Mouse (Mus musculus) erythroblast, embryonic 14.5 days (primary cell): ENCODE results near the gene Spns3. TPM values are rescaled to one million over a fixed set of nuclear protein-coding genes. Genes with fewer than 3 reads are reported as not detected.

Experiments used
- H3K27me3 ChIP-seq: 2 replicates; pipeline ENCODE4 v1.6.1; 2012; ENCODE audit warnings: inconsistent platforms; ENCODE audit not compliant: control insufficient read depth
- H3K36me3 ChIP-seq: 2 replicates; pipeline ENCODE4 v1.6.1; 2012; ENCODE audit warnings: mild to moderate bottlenecking, inconsistent platforms; ENCODE audit not compliant: control insufficient read depth
- H3K4me1 ChIP-seq: 2 replicates; pipeline ENCODE4 v1.6.1; 2012; ENCODE audit warnings: inconsistent platforms; ENCODE audit not compliant: control insufficient read depth
- H3K4me3 ChIP-seq: replicated peaks from 2 replicates; pipeline ENCODE3; 2012; ENCODE audit warnings: moderate library complexity, mild to moderate bottlenecking, inconsistent platforms
- H3K9me3 ChIP-seq: 2 replicates; pipeline ENCODE4 v1.6.1; 2012; ENCODE audit warnings: low read length, inconsistent platforms, mixed read lengths; ENCODE audit not compliant: control insufficient read depth
- GATA1 ChIP-seq: IDR thresholded peaks from 2 replicates; pipeline ENCODE4 v1.6.1; 2012; ENCODE audit warnings: low read length, inconsistent platforms, mixed read lengths
- TAL1 ChIP-seq: IDR thresholded peaks from 3 replicates; pipeline ENCODE4 v1.6.1; 2012; ENCODE audit warnings: low read length, inconsistent platforms, mixed read lengths
- polyA plus RNA-seq: library from polyadenylated mRNA; stranded (reverse); fragments of >175 nt; gene quantifications from 2 replicates; pipeline ENCODE4 v1.2.3, GENCODE M21; 2012

Spns3 gene
- polyA plus RNA-seq, 1 experiment, result 0.07 TPM

- no peak overlapping the region for H3K4me3 ChIP-seq
- H3K4me1 ChIP-seq, result peaks cover 71% of the 10 kb centered on the region
- H3K9me3 ChIP-seq, result no peaks in the 10 kb centered on the region
- peaks cover 25% of the 10 kb centered on the region for H3K27me3 ChIP-seq
- H3K36me3 ChIP-seq, result no peaks in the 10 kb centered on the region
- TF ChIP-seq TAL1, result no peak
- TF ChIP-seq GATA1, result no peak
Observed at GRCm38 (mm10) chr11:72484549-72484948, 65.8 kb downstream of the Spns3 start.

GRCm38 (mm10) chr11:72481952-72482351 is 68.4 kb downstream of the Spns3 start:
- Histone ChIP-seq H3K4me3 (peak overlapping the region; percentile 4), H3K4me1 (peaks cover 59% of the 10 kb centered on the region), H3K36me3 (no peaks in the 10 kb centered on the region), H3K9me3 (no peaks in the 10 kb centered on the region), H3K27me3 (peaks cover under 1% of the 10 kb centered on the region; the same call in 1 of the 2 replicates)
- TF ChIP-seq TAL1 (no peak), GATA1 (0 out of 2 replicates have a peak, but pooled peaks have one; percentile 33)

GRCm38 (mm10) chr11:72481313-72481712 is 69.0 kb downstream of the Spns3 start:
- TF ChIP-seq GATA1, result no peak
- TF ChIP-seq TAL1, result no peak
- H3K36me3 ChIP-seq, result no peaks in the 10 kb centered on the region
- H3K27me3 ChIP-seq, result no peaks in the 10 kb centered on the region; the same call in 1 of the 2 replicates
- peaks cover 61% of the 10 kb centered on the region for H3K4me1 ChIP-seq
- no peaks in the 10 kb centered on the region for H3K9me3 ChIP-seq
- no peak overlapping the region for H3K4me3 ChIP-seq

- H3K4me3 ChIP-seq, result no peak overlapping the region
- peaks cover 63% of the 10 kb centered on the region for H3K4me1 ChIP-seq
- H3K9me3 ChIP-seq, result no peaks in the 10 kb centered on the region
- no peaks in the 10 kb centered on the region for H3K36me3 ChIP-seq
- H3K27me3 ChIP-seq, result no peaks in the 10 kb centered on the region
- TF ChIP-seq GATA1 (no peak), TAL1 (no peak)
Observed at GRCm38 (mm10) chr11:72479499-72479898, 70.8 kb downstream of the Spns3 start.

DNA sequence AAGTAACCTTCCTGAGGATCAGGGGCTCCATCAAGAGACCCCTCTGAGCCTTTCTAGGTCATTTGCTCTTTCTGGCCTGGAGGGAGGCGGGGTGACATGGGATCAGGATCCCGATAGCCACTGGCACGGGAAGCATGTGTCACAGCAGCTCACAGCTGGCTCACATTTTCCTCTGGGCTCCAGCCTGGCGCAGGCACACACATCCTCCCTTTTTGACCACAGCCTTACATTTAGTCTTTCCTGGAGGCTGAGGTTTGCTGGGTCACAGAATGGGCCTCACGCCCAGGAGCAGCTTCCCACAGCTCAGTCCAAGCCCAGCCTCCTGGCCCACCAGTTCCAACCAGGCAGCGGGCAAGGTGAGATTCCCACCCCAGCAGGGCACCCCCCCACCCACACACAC is 72.1 kb downstream of the Spns3 start:
- Histone ChIP-seq H3K4me1 (peaks cover 63% of the 10 kb centered on the region), H3K4me3 (no peak overlapping the region), H3K36me3 (no peaks in the 10 kb centered on the region), H3K27me3 (no peaks in the 10 kb centered on the region), H3K9me3 (no peaks in the 10 kb centered on the region)
- TF ChIP-seq TAL1 (no peak), GATA1 (no peak)

DNA sequence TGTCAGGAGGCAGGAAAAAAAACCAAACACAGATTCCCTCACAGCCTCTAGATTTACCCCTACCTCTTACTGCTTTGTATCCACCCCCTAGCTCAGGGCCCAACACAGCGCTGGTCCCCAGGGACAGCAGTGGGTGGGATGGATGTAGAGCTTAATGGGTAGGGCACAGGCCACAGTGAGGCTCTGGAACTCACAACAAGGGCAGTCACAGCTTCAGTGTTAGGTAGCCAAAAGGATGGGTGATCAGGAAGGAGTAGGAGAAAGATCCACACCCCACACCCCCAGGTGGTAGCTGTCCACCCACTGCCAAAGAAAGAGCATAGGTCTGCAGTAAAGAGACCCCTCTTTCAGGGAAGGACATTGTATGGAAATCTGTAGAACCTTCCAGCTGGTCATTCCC is 72.7 kb downstream of the Spns3 start:
- peaks cover 59% of the 10 kb centered on the region for H3K4me1 ChIP-seq
- H3K4me3 ChIP-seq, result no peak overlapping the region
- TF ChIP-seq GATA1, result no peak
- TF ChIP-seq TAL1, result no peak
- no peaks in the 10 kb centered on the region for H3K36me3 ChIP-seq
- no peaks in the 10 kb centered on the region for H3K27me3 ChIP-seq
- no peaks in the 10 kb centered on the region for H3K9me3 ChIP-seq

- no peaks in the 10 kb centered on the region for H3K27me3 ChIP-seq
- H3K4me3 ChIP-seq, result no peak overlapping the region
- H3K4me1 ChIP-seq, result peaks cover 57% of the 10 kb centered on the region
- no peaks in the 10 kb centered on the region for H3K9me3 ChIP-seq
- no peak for TF ChIP-seq TAL1
- TF ChIP-seq GATA1, result no peak
- no peaks in the 10 kb centered on the region for H3K36me3 ChIP-seq
Observed at GRCm38 (mm10) chr11:72477182-72477581, 73.1 kb downstream of the Spns3 start.

GRCm38 (mm10) chr11:72476074-72476625 is 74.2 kb downstream of the Spns3 start:
- no peak overlapping the region for H3K4me3 ChIP-seq
- TF ChIP-seq GATA1, result no peak
- no peaks in the 10 kb centered on the region for H3K36me3 ChIP-seq
- no peaks in the 10 kb centered on the region for H3K27me3 ChIP-seq
- H3K4me1 ChIP-seq, result peaks cover 47% of the 10 kb centered on the region
- H3K9me3 ChIP-seq, result no peaks in the 10 kb centered on the region

DNA sequence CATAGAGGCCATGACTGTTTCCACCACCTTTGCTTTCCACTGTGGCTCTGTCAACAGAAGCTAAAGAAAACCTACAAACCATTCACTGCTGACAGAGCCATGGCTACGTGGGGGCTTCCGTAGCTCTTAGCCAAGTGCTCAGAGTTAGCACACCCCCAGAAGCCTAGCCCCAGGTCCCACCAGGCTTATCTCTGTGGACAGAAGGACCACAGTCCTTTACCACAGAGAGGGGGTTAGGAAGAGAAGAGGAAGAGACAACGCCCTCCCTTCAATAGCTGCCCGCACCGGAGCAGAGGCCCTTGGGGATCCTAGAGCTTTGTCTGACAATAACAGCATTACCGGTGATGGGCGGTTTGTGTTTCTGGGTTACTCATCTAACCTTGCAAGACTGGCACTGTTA is 74.9 kb downstream of the Spns3 start:
- Histone ChIP-seq H3K27me3 (no peaks in the 10 kb centered on the region), H3K4me3 (no peak overlapping the region), H3K36me3 (no peaks in the 10 kb centered on the region), H3K9me3 (no peaks in the 10 kb centered on the region), H3K4me1 (peaks cover 47% of the 10 kb centered on the region)
- no peak for TF ChIP-seq TAL1

GRCm38 (mm10) chr11:72474926-72475325 is 75.4 kb downstream of the Spns3 start:
- no peaks in the 10 kb centered on the region for H3K27me3 ChIP-seq
- H3K4me1 ChIP-seq, result peaks cover 49% of the 10 kb centered on the region
- H3K9me3 ChIP-seq, result no peaks in the 10 kb centered on the region
- no peak for TF ChIP-seq TAL1
- TF ChIP-seq GATA1, result no peak
- H3K4me3 ChIP-seq, result no peak overlapping the region
- no peaks in the 10 kb centered on the region for H3K36me3 ChIP-seq
